Mouse (Mus musculus): ENCODE measurements around the gene Atp5g2.

GRCm38 (mm10) chr15:102707736-102708269 lies 35.7 kb upstream of the Atp5g2 start:
- TF ChIP-seq POLR2A (IDR thresholded peaks at IDR 0.05; ENCODE audit: control insufficient read depth, low read depth, low read length) (no peak), CTCF (IDR thresholded peaks at IDR 0.05; ENCODE audit: control insufficient read depth, insufficient read depth, insufficient replicate concordance, low read depth, low read length) (no peak)

Measured in testis, adult 2 months (tissue).